Mouse (Mus musculus) MEL (cell line): ENCODE measurements at regions not wholly inside any gene's neighbourhood (a gene's known extent, or its start where the extent isn't known, plus 50 kb on each side); places are given as distances from the start of the nearest gene placed in this dataset.
A peak's percentile ranks its signal among the peaks of the same experiment; 100 is the strongest.

Experiments
- DNase-seq: peaks from one replicate; pipeline ENCODE4 v3.0.0; 2011; ENCODE audit warnings: low read depth, low spot score
- H3K27ac ChIP-seq: 2 replicates; pipeline ENCODE4 v1.5.1; 2012; ENCODE audit warnings: low read depth, mild to moderate bottlenecking, control low read depth, low read length, moderate library complexity; ENCODE audit not compliant: control insufficient read depth
- H3K27me3 ChIP-seq, 2 experiments: fragments of 150-350 bp in 1 of 2; sonication (generic) in 1 of 2; 2 replicates each; pipeline ENCODE4 v1.6.1; 2012; ENCODE audit warnings: low read length in 2 of 2, mild to moderate bottlenecking in 2 of 2, improper control_type of control experiment in 1 of 2, moderate library complexity in 1 of 2; ENCODE audit not compliant: insufficient read depth in 2 of 2, control insufficient read depth in 1 of 2
- H3K36me3 ChIP-seq, 2 experiments: 2 replicates each; pipeline ENCODE4 v1.6.1; 2012 to 2014; ENCODE audit warnings: low read length in 2 of 2, improper control_type of control experiment in 1 of 2, inconsistent platforms in 1 of 2, mild to moderate bottlenecking in 1 of 2; ENCODE audit not compliant: insufficient read depth in 2 of 2, control insufficient read depth in 1 of 2
- H3K4me1 ChIP-seq, 2 experiments: fragments of 150-350 bp in 1 of 2; sonication (generic) in 1 of 2; 2 replicates each; pipeline ENCODE4 v1.6.1; 2012; ENCODE audit warnings: low read length in 2 of 2, improper control_type of control experiment in 1 of 2, mild to moderate bottlenecking in 1 of 2; ENCODE audit not compliant: insufficient read depth in 2 of 2, control insufficient read depth in 1 of 2
- H3K4me3 ChIP-seq, 2 experiments: fragments of 150-350 bp in 1 of 2; sonication (generic) in 1 of 2; 2 replicates each; pipeline ENCODE4 v1.5.1; 2012; ENCODE audit warnings: low read depth in 2 of 2, low read length in 2 of 2, mild to moderate bottlenecking in 2 of 2, moderate library complexity in 2 of 2, control low read depth in 1 of 2, improper control_type of control experiment in 1 of 2; ENCODE audit not compliant: control insufficient read depth in 1 of 2, insufficient read depth in 1 of 2
- H3K79me2 ChIP-seq: 2 replicates; pipeline ENCODE4 v1.6.1; 2012; ENCODE audit warnings: mild to moderate bottlenecking, low read length, moderate library complexity; ENCODE audit not compliant: control insufficient read depth, poor library complexity, insufficient read depth
- H3K9ac ChIP-seq: 2 replicates; pipeline ENCODE4 v1.6.1; 2012; ENCODE audit warnings: low read depth, mild to moderate bottlenecking, control low read depth, low read length, moderate library complexity; ENCODE audit not compliant: control insufficient read depth, poor library complexity, severe bottlenecking
- H3K9me3 ChIP-seq: fragments of 150-350 bp; sonication (generic); replicated peaks from 2 replicates; pipeline ENCODE4 v1.6.1; 2012; ENCODE audit warnings: mild to moderate bottlenecking, low read length, improper control_type of control experiment, moderate library complexity; ENCODE audit not compliant: insufficient read depth
- CHD1 ChIP-seq: IDR thresholded peaks from 2 replicates; pipeline ENCODE4 v1.6.1; 2012; ENCODE audit warnings: low read depth, mild to moderate bottlenecking, inconsistent platforms, low read length, improper control_type of control experiment
- CHD2 ChIP-seq: IDR thresholded peaks from 2 replicates; pipeline ENCODE4 v1.6.1; 2011; ENCODE audit warnings: low read length, improper control_type of control experiment
- CTCF ChIP-seq, 3 experiments: IDR thresholded peaks in 2 of 3; conservative IDR thresholded peaks in 1 of 3; 2 replicates each; pipeline ENCODE4 v1.5.1; 2011 to 2012; ENCODE audit warnings: low read length in 3 of 3, low read depth in 2 of 3, mild to moderate bottlenecking in 2 of 3, improper control_type of control experiment in 1 of 3, inconsistent platforms in 1 of 3, mixed read lengths in 1 of 3, moderate library complexity in 1 of 3; ENCODE audit not compliant: control insufficient read depth in 1 of 3, insufficient read depth in 1 of 3, poor library complexity in 1 of 3, severe bottlenecking in 1 of 3
- ELF1 ChIP-seq: IDR thresholded peaks from 2 replicates; pipeline ENCODE4 v1.6.1; 2014; ENCODE audit warnings: low read depth, mild to moderate bottlenecking, inconsistent platforms, low read length, improper control_type of control experiment, moderate library complexity
- EP300 ChIP-seq, 2 experiments: IDR thresholded peaks; 2 replicates each; pipeline ENCODE4 v1.6.1; 2011; ENCODE audit warnings: improper control_type of control experiment in 2 of 2, low read length in 2 of 2, low read depth in 1 of 2, mild to moderate bottlenecking in 1 of 2
- GABPA ChIP-seq: IDR thresholded peaks from 2 replicates; pipeline ENCODE4 v1.6.1; 2012; ENCODE audit warnings: low read depth, mild to moderate bottlenecking, inconsistent platforms, low read length, improper control_type of control experiment, moderate library complexity
- JUND ChIP-seq: IDR thresholded peaks from 2 replicates; pipeline ENCODE4 v1.6.1; 2011; ENCODE audit warnings: low read depth, mild to moderate bottlenecking, improper control_type of control experiment, low read length
- KAT2A ChIP-seq: conservative IDR thresholded peaks from 2 replicates; pipeline ENCODE4 v1.6.1; 2012; ENCODE audit warnings: low read depth, low read length, improper control_type of control experiment, inconsistent platforms
- MAX ChIP-seq: IDR thresholded peaks from 2 replicates; pipeline ENCODE4 v1.6.1; 2011; ENCODE audit warnings: low read length, improper control_type of control experiment
- MAZ ChIP-seq: IDR thresholded peaks from 2 replicates; pipeline ENCODE4 v1.6.1; 2012; ENCODE audit warnings: low read depth, mild to moderate bottlenecking, inconsistent platforms, low read length, improper control_type of control experiment
- MEF2A ChIP-seq: IDR thresholded peaks from 2 replicates; pipeline ENCODE4 v1.6.1; 2014; ENCODE audit warnings: low read depth, mild to moderate bottlenecking, inconsistent platforms, low read length, improper control_type of control experiment; ENCODE audit not compliant: poor library complexity, insufficient replicate concordance, severe bottlenecking; ENCODE audit errors: extremely low read depth
- MXI1 ChIP-seq: IDR thresholded peaks from 2 replicates; pipeline ENCODE4 v1.6.1; 2011; ENCODE audit warnings: mild to moderate bottlenecking, low read depth, low read length, improper control_type of control experiment
- MYB ChIP-seq: IDR thresholded peaks from 2 replicates; pipeline ENCODE4 v1.6.1; 2011; ENCODE audit warnings: mild to moderate bottlenecking, low read depth, low read length, improper control_type of control experiment
- MYC ChIP-seq: IDR thresholded peaks from 2 replicates; pipeline ENCODE4 v1.6.1; 2011; ENCODE audit warnings: low read depth, mild to moderate bottlenecking, low read length, improper control_type of control experiment, moderate library complexity
- NELFE ChIP-seq: IDR thresholded peaks from 2 replicates; pipeline ENCODE4 v1.6.1; 2011; ENCODE audit warnings: low read depth, low read length, improper control_type of control experiment
- NRF1 ChIP-seq: IDR thresholded peaks from 2 replicates; pipeline ENCODE4 v1.6.1; 2014; ENCODE audit warnings: low read depth, mild to moderate bottlenecking, inconsistent platforms, low read length, improper control_type of control experiment, moderate library complexity; ENCODE audit not compliant: poor library complexity, insufficient read depth, severe bottlenecking
- POLR2A ChIP-seq, 2 experiments: IDR thresholded peaks; 2 replicates each; pipeline ENCODE4 v1.6.1; 2011 to 2012; ENCODE audit warnings: low read length in 2 of 2, mild to moderate bottlenecking in 2 of 2, control low read depth in 1 of 2, improper control_type of control experiment in 1 of 2, low read depth in 1 of 2, moderate library complexity in 1 of 2; ENCODE audit not compliant: control insufficient read depth in 1 of 2, insufficient read depth in 1 of 2, poor library complexity in 1 of 2
- RAD21 ChIP-seq: IDR thresholded peaks from 2 replicates; pipeline ENCODE4 v1.6.1; 2011; ENCODE audit warnings: mild to moderate bottlenecking, low read depth, low read length, improper control_type of control experiment
- RCOR1 ChIP-seq: IDR thresholded peaks from 2 replicates; pipeline ENCODE4 v1.6.1; 2012; ENCODE audit warnings: low read depth, mild to moderate bottlenecking, inconsistent platforms, low read length, improper control_type of control experiment
- TAL1 ChIP-seq: IDR thresholded peaks from 2 replicates; pipeline ENCODE4 v1.6.1; 2012; ENCODE audit warnings: mild to moderate bottlenecking, inconsistent platforms, low read length, moderate library complexity, mixed read lengths
- UBTF ChIP-seq: IDR thresholded peaks from 2 replicates; pipeline ENCODE4 v1.6.1; 2012; ENCODE audit warnings: low read depth, mild to moderate bottlenecking, inconsistent platforms, low read length, improper control_type of control experiment, moderate library complexity, borderline replicate concordance; ENCODE audit not compliant: insufficient read depth
- USF2 ChIP-seq, 2 experiments: IDR thresholded peaks; 2 replicates each; pipeline ENCODE4 v1.6.1; 2011 to 2012; ENCODE audit warnings: improper control_type of control experiment in 2 of 2, low read length in 2 of 2, borderline replicate concordance in 1 of 2, inconsistent platforms in 1 of 2, low read depth in 1 of 2, mild to moderate bottlenecking in 1 of 2; ENCODE audit not compliant: insufficient read depth in 1 of 2
- ZC3H11A ChIP-seq: IDR thresholded peaks from 2 replicates; pipeline ENCODE4 v1.6.1; 2012; ENCODE audit warnings: low read depth, mild to moderate bottlenecking, inconsistent platforms, low read length, improper control_type of control experiment
- ZKSCAN1 ChIP-seq: IDR thresholded peaks from 2 replicates; pipeline ENCODE4 v1.6.1; 2012; ENCODE audit warnings: low read depth, mild to moderate bottlenecking, inconsistent platforms, low read length, improper control_type of control experiment, moderate library complexity
- ZMIZ1 ChIP-seq: IDR thresholded peaks from 2 replicates; pipeline ENCODE4 v1.6.1; 2012; ENCODE audit warnings: low read depth, mild to moderate bottlenecking, inconsistent platforms, low read length, improper control_type of control experiment, moderate library complexity

- no peak overlapping the region for H3K27ac ChIP-seq
- no peak overlapping the region for H3K4me3 ChIP-seq
- no peaks in the 10 kb centered on the region for H3K4me1 ChIP-seq
- H3K79me2 ChIP-seq: no peaks in the 10 kb centered on the region
- H3K36me3 ChIP-seq: no peaks in the 10 kb centered on the region
- H3K9me3 ChIP-seq: no peaks in the 10 kb centered on the region
- no peak for TF ChIP-seq ZMIZ1
- no peak for TF ChIP-seq TAL1
- TF ChIP-seq ELF1: no peak
- no peak overlapping the region for H3K9ac ChIP-seq
- no peaks in the 10 kb centered on the region for H3K27me3 ChIP-seq
- DNase-seq: no peak
These were observed 569.6 kb downstream of the Rapgef2 start for GRCm38 (mm10) chr3:78716691-78717090.

DNA sequence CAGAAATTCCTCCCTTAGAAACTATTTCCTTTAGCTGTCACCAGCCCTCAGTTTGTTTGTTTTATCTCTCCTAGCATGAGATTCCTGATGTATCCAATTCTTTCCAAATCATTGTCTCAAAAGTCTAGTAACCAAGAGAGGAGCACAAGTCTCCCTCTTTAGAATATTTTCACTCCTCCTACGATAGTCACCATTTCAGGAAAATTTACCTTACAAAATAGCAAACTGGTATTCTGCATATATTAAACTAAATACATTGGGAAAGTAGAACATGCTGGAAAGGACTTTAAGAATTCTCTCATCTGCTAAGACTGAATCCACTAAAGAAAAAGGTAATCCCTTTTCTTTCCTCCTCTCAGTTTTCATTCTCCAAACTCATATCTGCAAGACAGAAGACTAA lies 578.6 kb downstream of the Rapgef2 start:
- Histone ChIP-seq H3K27me3 (no peaks in the 10 kb centered on the region), H3K9me3 (no peaks in the 10 kb centered on the region), H3K27ac (no peak overlapping the region), H3K4me1 (no peaks in the 10 kb centered on the region), H3K79me2 (no peaks in the 10 kb centered on the region), H3K9ac (no peak overlapping the region), H3K4me3 (no peak overlapping the region), H3K36me3 (no peaks in the 10 kb centered on the region)
- TF ChIP-seq MXI1 (no peak), CTCF (IDR thresholded peaks at IDR 0.05 in 2 of 3, conservative IDR thresholded peaks at IDR 0.05 in 1 of 3; ENCODE audit: control insufficient read depth in 1 of 3, insufficient read depth in 1 of 3, low read depth in 2 of 3, low read length in 3 of 3, poor library complexity in 1 of 3, severe bottlenecking in 1 of 3) (no peak), RCOR1 (no peak), POLR2A (IDR thresholded peaks at IDR 0.05; ENCODE audit: control insufficient read depth in 1 of 2, insufficient read depth in 1 of 2, low read depth in 1 of 2, low read length in 2 of 2, poor library complexity in 1 of 2) (no peak), MAX (no peak), CHD1 (no peak), MEF2A (no peak), ZMIZ1 (no peak), MYC (no peak), UBTF (no peak), GABPA (no peak), NELFE (no peak)
- DNase-seq: no peak

DNA sequence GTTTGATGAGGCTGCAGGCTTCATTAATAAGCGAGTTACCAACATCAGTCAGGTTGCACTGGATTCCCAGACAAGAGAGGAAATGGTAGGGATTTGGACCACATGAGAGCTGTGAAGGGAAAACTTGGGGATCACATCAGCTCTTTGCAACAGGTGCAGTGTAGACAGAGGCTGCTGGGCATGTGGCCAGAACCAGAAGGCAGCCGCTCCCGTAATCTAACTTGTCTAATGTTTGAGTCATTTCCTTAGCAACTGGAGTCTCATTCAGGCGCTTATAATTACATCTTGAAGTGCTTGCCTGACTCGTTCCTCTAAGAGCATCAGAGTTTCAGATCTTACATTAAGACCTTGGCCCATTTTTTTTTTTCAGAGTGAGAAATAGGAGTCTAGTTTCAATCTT lies 587.4 kb downstream of the Rapgef2 start:
- Histone ChIP-seq H3K27ac (no peak overlapping the region), H3K36me3 (no peaks in the 10 kb centered on the region), H3K79me2 (no peaks in the 10 kb centered on the region), H3K27me3 (no peaks in the 10 kb centered on the region), H3K9ac (no peak overlapping the region), H3K9me3 (no peaks in the 10 kb centered on the region), H3K4me3 (no peak overlapping the region)
- DNase-seq: peak; percentile 2
- TF ChIP-seq KAT2A (no peak), MAZ (no peak), JUND (no peak), MEF2A (no peak), EP300 (IDR thresholded peaks at IDR 0.05; ENCODE audit: low read depth in 1 of 2, low read length in 2 of 2) (no peak), RCOR1 (no peak), TAL1 (no peak), MXI1 (no peak), ZMIZ1 (no peak), UBTF (no peak), NRF1 (no peak), ZKSCAN1 (no peak), USF2 (IDR thresholded peaks at IDR 0.05; ENCODE audit: borderline replicate concordance in 1 of 2, insufficient read depth in 1 of 2, low read depth in 1 of 2, low read length in 2 of 2) (no peak), ZC3H11A (no peak), MAX (no peak), CHD2 (no peak), MYB (no peak), RAD21 (no peak), NELFE (no peak)
- TF ChIP-seq, all 39 proteins: peak for 0
- H3K4me1 ChIP-seq: no peaks in the 10 kb centered on the region
